In genomic region chr6:30920834-30921675, GRCm38 (mm10) we compare ENCODE assay signal across 8 mouse cellular contexts. TPM values are rescaled to one million over a fixed set of nuclear protein-coding genes. Genes with fewer than 3 reads are reported as not detected.
A peak's percentile ranks its signal among the peaks of the same experiment; 100 is the strongest.
DNase-seq lines count a peak whose midpoint lies in the region; ATAC-seq and TF ChIP-seq lines count a peak whose summit lies in the region.

No protein-coding gene starts in this region.

- no peak overlapping the region for H3K9ac ChIP-seq in intestine, postnatal 0 days (ENCODE audit: low read depth, low read length)
- no peak overlapping the region for H3K9ac ChIP-seq in limb, embryonic 14.5 days (ENCODE audit: low read depth, low read length, severe bottlenecking)

- no peaks in the 10 kb centered on the region for H3K4me1 ChIP-seq in intestine, postnatal 0 days (replicated peaks; ENCODE audit: control insufficient read depth, insufficient read depth, low read length)
- H3K4me1 ChIP-seq in limb, embryonic 14.5 days (ENCODE audit: control insufficient read depth, insufficient read depth, low read length) = 0 out of 2 replicates have a peak, but pooled peaks cover 5% of the 10 kb centered on the region

- TF ChIP-seq CTCF in brain, embryonic 14.5 days (IDR thresholded peaks at IDR 0.05; ENCODE audit: borderline replicate concordance, extremely low read depth, insufficient read depth, insufficient read length) = no peak
- TF ChIP-seq CTCF in intestine, postnatal 0 days (IDR thresholded peaks at IDR 0.05; ENCODE audit: low read depth) = no peak

- ATAC-seq in cerebellum, adult (ENCODE audit: insufficient number of reproducible peaks, low FRiP score, low TSS enrichment) = no peak
- ATAC-seq in intestine, postnatal 0 days = no peak
- 0 out of 2 replicates have a peak, but pooled peaks have one; percentile 26 for ATAC-seq in limb, embryonic 14.5 days (ENCODE audit: low FRiP score, low read depth)

- intact Hi-C loops in gastrocnemius, postnatal 14 days (cut with DNase I; ENCODE audit: low total_unique reads) = no loop called here

- WGBS in intestine, postnatal 0 days = 47% methylated on average over 21 of the region's 21 CpGs
- WGBS in limb, embryonic 14.5 days = 54% methylated on average over 21 of the region's 21 CpGs

- no peak for TF ChIP-seq POLR2A in brain, embryonic 14.5 days (IDR thresholded peaks at IDR 0.05; ENCODE audit: borderline replicate concordance, extremely low read depth, insufficient read depth, insufficient read length, poor library complexity, severe bottlenecking)
- no peak for TF ChIP-seq POLR2A in limb, embryonic 14.5 days (IDR thresholded peaks at IDR 0.05; ENCODE audit: borderline replicate concordance, extremely low read depth, insufficient read depth, insufficient read length)

- peak; percentile 60 to 74 for DNase-seq in cerebellum, postnatal 10 days
- DNase-seq in brain, embryonic 14.5 days (ENCODE audit: low read depth) = peak; percentile 87
- DNase-seq in gastrocnemius, postnatal 14 days = peak; percentile 14
- DNase-seq in limb, embryonic 14.5 days (ENCODE audit: low spot score) = peak; percentile 50
- DNase-seq in right cerebral cortex, postnatal 36 days (ENCODE audit: low spot score in 2 of 2) = peak; percentile 43 to 50
- no peak for DNase-seq in ovary, postnatal 14 days (ENCODE audit: low spot score)

- H3K4me3 ChIP-seq in intestine, postnatal 0 days (ENCODE audit: low read depth, low read length) = no peak overlapping the region; the same call in 1 of the 2 replicates
- no peak overlapping the region for H3K4me3 ChIP-seq in limb, embryonic 14.5 days (replicated peaks; ENCODE audit: low read length)

- H3K27me3 ChIP-seq in intestine, postnatal 0 days (replicated peaks; ENCODE audit: control insufficient read depth, insufficient read depth, low read length) = no peaks in the 10 kb centered on the region; the same call in 1 of the 2 replicates
- H3K27me3 ChIP-seq in limb, embryonic 14.5 days (ENCODE audit: control insufficient read depth, insufficient read depth, low read length) = no peaks in the 10 kb centered on the region

- peak overlapping the region; percentile 32; the same call in 1 of the 2 replicates for H3K4me2 ChIP-seq in intestine, postnatal 0 days (replicated peaks; ENCODE audit: low read depth)
- peak overlapping the region; percentile 21; the same call in 1 of the 2 replicates for H3K4me2 ChIP-seq in limb, embryonic 14.5 days (replicated peaks; ENCODE audit: low read depth, low read length, severe bottlenecking)

- H3K9me3 ChIP-seq in intestine, postnatal 0 days (ENCODE audit: control insufficient read depth) = no peaks in the 10 kb centered on the region
- no peaks in the 10 kb centered on the region for H3K9me3 ChIP-seq in limb, embryonic 14.5 days (ENCODE audit: control insufficient read depth, low read length)

- H3K27ac ChIP-seq in intestine, postnatal 0 days (ENCODE audit: low read depth, low read length) = no peak overlapping the region
- H3K27ac ChIP-seq in limb, embryonic 14.5 days (replicated peaks; ENCODE audit: low read depth, low read length) = peak overlapping the region; percentile 27; the same call in 1 of the 2 replicates

- H3K36me3 ChIP-seq in intestine, postnatal 0 days (ENCODE audit: control insufficient read depth, insufficient read depth) = no peaks in the 10 kb centered on the region
- no peaks in the 10 kb centered on the region for H3K36me3 ChIP-seq in limb, embryonic 14.5 days (ENCODE audit: control insufficient read depth, insufficient read depth, low read length)

RNA-seq across cellular contexts. Expression of gene Tsga13, which starts 5.7 kb away (rescaled TPM):
- 0.25 and 0.34 TPM in 2 replicates for polyA plus RNA-seq in brain, embryonic 14.5 days (2012; rRNA removed)
- not detected for total RNA-seq in gastrocnemius, postnatal 14 days (2021)
- polyA plus RNA-seq in intestine, postnatal 0 days (2015; fragmentation: Nextera tagmentation; extraction: Ambion mirVana) = not detected in 2 replicates
- 0.31 and 0.42 TPM in 2 replicates for polyA plus RNA-seq in limb, embryonic 14.5 days (2012; rRNA removed)
- 0.25 and 0.28 TPM in 2 replicates for polyA plus RNA-seq in limb, embryonic 14.5 days (2014; fragmentation: Nextera tagmentation; extraction: Ambion mirVana)

RNA-seq across cellular contexts. Expression of gene Copg2, which starts 24.5 kb away (rescaled TPM):
- polyA plus RNA-seq in brain, embryonic 14.5 days (2012; rRNA removed) = 42.1 and 54.6 TPM in 2 replicates
- 10 to 100 TPM; 25.1 to 25.7 TPM for total RNA-seq in gastrocnemius, postnatal 14 days (2021)
- 9.8 and 10.2 TPM in 2 replicates for polyA plus RNA-seq in intestine, postnatal 0 days (2015; fragmentation: Nextera tagmentation; extraction: Ambion mirVana)
- 23.1 and 33.8 TPM in 2 replicates for polyA plus RNA-seq in limb, embryonic 14.5 days (2012; rRNA removed)
- 29.8 and 31.5 TPM in 2 replicates for polyA plus RNA-seq in limb, embryonic 14.5 days (2014; fragmentation: Nextera tagmentation; extraction: Ambion mirVana)

RNA-seq across cellular contexts. Expression of gene Klf14, which starts 37.8 kb away (rescaled TPM):
- polyA plus RNA-seq in brain, embryonic 14.5 days (2012; rRNA removed) = 0.24 and 0.36 TPM in 2 replicates
- total RNA-seq in gastrocnemius, postnatal 14 days (2021) = 1 to 10 TPM in 1 of 2 experiments, under 1 TPM in 1; 0.82 to 1.5 TPM
- polyA plus RNA-seq in intestine, postnatal 0 days (2015; fragmentation: Nextera tagmentation; extraction: Ambion mirVana) = 0.55 and 0.69 TPM in 2 replicates
- 7.5 and 9.6 TPM in 2 replicates for polyA plus RNA-seq in limb, embryonic 14.5 days (2012; rRNA removed)
- polyA plus RNA-seq in limb, embryonic 14.5 days (2014; fragmentation: Nextera tagmentation; extraction: Ambion mirVana) = 11.0 and 12.8 TPM in 2 replicates
